Mouse (Mus musculus) stomach, postnatal 0 days (tissue): ENCODE data around the gene Pappa. TPM values are rescaled to one million over a fixed set of nuclear protein-coding genes. Genes with fewer than 3 reads are reported as not detected.

Experiments used
- ATAC-seq: fragments of 200-750 bp; cut with Nextera tagmentation; 2 replicates; pipeline ENCODE4 v1.8.0; 2017; ENCODE audit not compliant: low FRiP score, low TSS enrichment
- DNase-seq: peaks from one replicate; pipeline ENCODE4 v3.0.0-alpha.2; 2016; ENCODE audit warnings: low spot score
- H3K27ac ChIP-seq: fragments of 300-500 bp; sonication (generic); replicated peaks from 2 replicates; pipeline ENCODE4 v1.5.1; 2014; ENCODE audit warnings: mild to moderate bottlenecking, control low read depth
- H3K27me3 ChIP-seq: fragments of 300-500 bp; sonication (generic); 2 replicates; pipeline ENCODE4 v1.6.1; 2014; ENCODE audit warnings: low read length; ENCODE audit not compliant: control insufficient read depth, insufficient read depth
- H3K36me3 ChIP-seq: fragments of 300-500 bp; sonication (generic); 2 replicates; pipeline ENCODE4 v1.6.1; 2014; ENCODE audit warnings: low read length, mixed read lengths; ENCODE audit not compliant: control insufficient read depth, insufficient read depth
- H3K4me1 ChIP-seq: fragments of 300-500 bp; sonication (generic); replicated peaks from 2 replicates; pipeline ENCODE4 v1.6.1; 2014; ENCODE audit warnings: antibody characterized with exemption; ENCODE audit not compliant: control insufficient read depth, insufficient read depth
- H3K4me2 ChIP-seq: fragments of 300-500 bp; sonication (generic); replicated peaks from 2 replicates; pipeline ENCODE4 v1.6.1; 2014; ENCODE audit warnings: low read depth, mild to moderate bottlenecking, control low read depth, moderate library complexity
- H3K4me3 ChIP-seq: fragments of 300-500 bp; sonication (generic); 2 replicates; pipeline ENCODE4 v1.5.1; 2014; ENCODE audit warnings: low read depth, low read length, control low read depth
- H3K9ac ChIP-seq: fragments of 300-500 bp; sonication (generic); 2 replicates; pipeline ENCODE4 v1.6.1; 2014; ENCODE audit warnings: mild to moderate bottlenecking, low read length, control low read depth, mixed read lengths
- H3K9me3 ChIP-seq: fragments of 300-500 bp; sonication (generic); 2 replicates; pipeline ENCODE4 v1.6.1; 2016; ENCODE audit warnings: low read length; ENCODE audit not compliant: control insufficient read depth
- CTCF ChIP-seq: IDR thresholded peaks from 2 replicates; pipeline ENCODE4 v1.5.1; 2016; ENCODE audit warnings: antibody characterized with exemption, low read depth, mild to moderate bottlenecking, moderate library complexity
- EP300 ChIP-seq: optimal IDR thresholded peaks from 2 replicates; pipeline ENCODE3; 2016; ENCODE audit warnings: antibody characterized with exemption
- WGBS: fragments of 180-500 bp; shearing (Covaris S2); extraction: QIAGEN DNeasy Blood & Tissue Kit; methylation state at CpG from one replicate; pipeline ENCODE4 v1.1.7; 2014; 5-methylcytosine and 5-hydroxymethylcytosine counted together
- polyA plus RNA-seq: library from polyadenylated mRNA; unstranded; fragments of >200 nt; fragmentation: Nextera tagmentation; extraction: Ambion mirVana; gene quantifications from 2 replicates; pipeline ENCODE4 v1.2.1, GENCODE M21; 2015

Gene Pappa
- polyA plus RNA-seq, 1 experiment from 2014 or later = 0.72 TPM

- H3K9ac ChIP-seq = no peak overlapping the region
- no peak overlapping the region for H3K27ac ChIP-seq
- H3K4me2 ChIP-seq = no peak overlapping the region
- no peaks in the 10 kb centered on the region for H3K27me3 ChIP-seq
- WGBS = 64% methylated on average over 9 of the region's 9 CpGs
- no peak for ATAC-seq
- H3K9me3 ChIP-seq = no peaks in the 10 kb centered on the region
- no peaks in the 10 kb centered on the region for H3K4me1 ChIP-seq
- TF ChIP-seq EP300 (no peak), CTCF (no peak)
- DNase-seq = no peak
- no peak overlapping the region for H3K4me3 ChIP-seq
- H3K36me3 ChIP-seq = no peaks in the 10 kb centered on the region
Measured at GRCm38 (mm10) chr4:65328486-65329308, 204.7 kb downstream of the Pappa start.

DNA sequence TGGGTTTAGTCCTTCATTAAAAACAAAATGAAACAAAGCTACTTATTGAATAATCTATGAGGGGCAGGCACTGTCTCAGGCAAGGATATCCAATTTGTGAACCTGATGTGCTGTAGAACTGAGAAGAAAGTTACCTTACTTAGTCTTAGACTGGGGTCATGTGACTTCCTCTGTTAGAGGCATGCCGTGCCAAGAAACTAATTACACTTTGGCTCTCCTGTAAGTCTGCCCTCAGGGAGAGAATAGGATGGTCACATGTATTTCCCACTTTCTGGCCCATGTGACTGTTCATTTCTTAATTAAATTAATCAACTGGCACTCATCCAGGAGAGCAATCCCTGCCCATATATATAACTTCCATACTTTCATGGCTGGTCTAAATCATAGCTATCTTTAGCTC is 209.7 kb downstream of the Pappa start:
- TF ChIP-seq CTCF (no peak), EP300 (no peak)
- Histone ChIP-seq H3K9ac (no peak overlapping the region), H3K9me3 (no peaks in the 10 kb centered on the region), H3K4me3 (no peak overlapping the region), H3K27ac (no peak overlapping the region), H3K36me3 (no peaks in the 10 kb centered on the region), H3K4me2 (no peak overlapping the region), H3K4me1 (no peaks in the 10 kb centered on the region), H3K27me3 (no peaks in the 10 kb centered on the region)
- no peak for ATAC-seq
- WGBS = 42% methylated on average over 1 of the region's 1 CpGs
- no peak for DNase-seq

- Histone ChIP-seq H3K9ac (no peak overlapping the region), H3K4me2 (no peak overlapping the region), H3K36me3 (no peaks in the 10 kb centered on the region), H3K27ac (no peak overlapping the region), H3K9me3 (no peaks in the 10 kb centered on the region), H3K4me3 (no peak overlapping the region), H3K4me1 (no peaks in the 10 kb centered on the region), H3K27me3 (no peaks in the 10 kb centered on the region)
- ATAC-seq = no peak
- no peak for DNase-seq
- TF ChIP-seq EP300 (no peak), CTCF (no peak)
- WGBS = 72% methylated on average over 3 of the region's 3 CpGs
Measured at GRCm38 (mm10) chr4:65341766-65342165, 217.8 kb downstream of the Pappa start.

GRCm38 (mm10) chr4:65350521-65350920 is 226.5 kb downstream of the Pappa start:
- no peak overlapping the region for H3K4me3 ChIP-seq
- H3K9ac ChIP-seq = no peak overlapping the region
- H3K4me2 ChIP-seq = no peak overlapping the region
- H3K4me1 ChIP-seq = no peaks in the 10 kb centered on the region
- H3K36me3 ChIP-seq = no peaks in the 10 kb centered on the region
- DNase-seq = no peak
- no peaks in the 10 kb centered on the region for H3K27me3 ChIP-seq
- no peak for ATAC-seq
- TF ChIP-seq CTCF = no peak
- TF ChIP-seq EP300 = no peak
- H3K9me3 ChIP-seq = no peaks in the 10 kb centered on the region
- no peak overlapping the region for H3K27ac ChIP-seq
- 74% methylated on average over 7 of the region's 7 CpGs for WGBS

GRCm38 (mm10) chr4:65354580-65354979 is 230.6 kb downstream of the Pappa start:
- Histone ChIP-seq H3K4me2 (no peak overlapping the region), H3K27ac (no peak overlapping the region), H3K27me3 (no peaks in the 10 kb centered on the region), H3K36me3 (no peaks in the 10 kb centered on the region), H3K9me3 (no peaks in the 10 kb centered on the region), H3K4me3 (no peak overlapping the region), H3K9ac (no peak overlapping the region), H3K4me1 (no peaks in the 10 kb centered on the region)
- DNase-seq (no peak), ATAC-seq (no peak)
- WGBS = 53% methylated on average over 4 of the region's 4 CpGs
- TF ChIP-seq EP300 (no peak), CTCF (no peak)

DNA sequence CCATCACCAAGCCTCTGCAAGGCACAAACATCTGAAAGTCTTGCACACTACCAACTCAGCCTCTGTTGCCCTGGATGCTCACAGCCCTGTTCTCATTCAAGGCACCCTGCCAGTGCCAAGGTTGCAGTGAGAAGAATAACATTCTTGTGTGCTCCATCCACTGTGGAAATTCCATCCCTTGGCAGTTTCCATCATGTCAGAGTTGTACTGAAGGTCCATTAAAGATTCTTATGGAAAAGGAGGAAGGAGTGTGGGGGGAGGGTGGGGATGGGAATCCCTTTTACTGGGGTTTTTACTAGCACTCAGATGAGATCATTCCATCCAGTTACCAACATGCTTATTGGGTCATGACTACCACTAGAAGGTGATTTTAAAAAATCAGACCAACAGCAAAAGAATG is 243.2 kb downstream of the Pappa start:
- Histone ChIP-seq H3K27ac (no peak overlapping the region), H3K27me3 (no peaks in the 10 kb centered on the region), H3K9ac (no peak overlapping the region), H3K4me1 (no peaks in the 10 kb centered on the region), H3K4me2 (no peak overlapping the region), H3K4me3 (no peak overlapping the region), H3K36me3 (no peaks in the 10 kb centered on the region), H3K9me3 (no peaks in the 10 kb centered on the region)
- DNase-seq (no peak), ATAC-seq (no peak)
- TF ChIP-seq CTCF (no peak), EP300 (no peak)
